Mouse (Mus musculus): ENCODE measurements around the gene Ormdl2. TPM values are rescaled to one million over a fixed set of nuclear protein-coding genes. Genes with fewer than 3 reads are reported as not detected.

Gene Ormdl2
- 68.3 and 82.3 TPM in 2 replicates for polyA plus RNA-seq (2012; rRNA removed)

- H3K36me3 ChIP-seq (ENCODE audit: control insufficient read depth, insufficient read depth, low read length) = peaks cover 25% of the 10 kb centered on the region
- H3K4me3 ChIP-seq (ENCODE audit: control insufficient read depth, insufficient read depth, low read length) = peak within 1 kb of the TSS; percentile 73
- no peaks in the 10 kb centered on the region for H3K27me3 ChIP-seq (ENCODE audit: control insufficient read depth, insufficient read depth, low read length)
- peak; percentile 94 for DNase-seq
- WGBS = under 1% methylated on average over 46 of the region's 46 CpGs
- H3K27ac ChIP-seq (ENCODE audit: control insufficient read depth, insufficient read depth, low read length) = peak within 1 kb of the TSS; percentile 49
- TF ChIP-seq POLR2A (IDR thresholded peaks at IDR 0.05; ENCODE audit: control insufficient read depth, extremely low read depth, insufficient read depth, low read length, poor library complexity) = peak; percentile 74; the same call in 1 of the 2 replicates
- TF ChIP-seq CTCF (IDR thresholded peaks at IDR 0.05; ENCODE audit: borderline replicate concordance, control insufficient read depth, extremely low read depth, insufficient read depth, low read length, poor library complexity) = 0 out of 2 replicates have a peak, but pooled peaks have one; percentile 62
- peaks cover 6% of the 10 kb centered on the region for H3K4me1 ChIP-seq (replicated peaks; ENCODE audit: control insufficient read depth, insufficient read depth, low read length)
These were observed at the start of gene Ormdl2 for GRCm38 (mm10) chr10:128821358-128822056. Gene Ormdl2 (minus strand): TSS chr10:128821645.

DNA sequence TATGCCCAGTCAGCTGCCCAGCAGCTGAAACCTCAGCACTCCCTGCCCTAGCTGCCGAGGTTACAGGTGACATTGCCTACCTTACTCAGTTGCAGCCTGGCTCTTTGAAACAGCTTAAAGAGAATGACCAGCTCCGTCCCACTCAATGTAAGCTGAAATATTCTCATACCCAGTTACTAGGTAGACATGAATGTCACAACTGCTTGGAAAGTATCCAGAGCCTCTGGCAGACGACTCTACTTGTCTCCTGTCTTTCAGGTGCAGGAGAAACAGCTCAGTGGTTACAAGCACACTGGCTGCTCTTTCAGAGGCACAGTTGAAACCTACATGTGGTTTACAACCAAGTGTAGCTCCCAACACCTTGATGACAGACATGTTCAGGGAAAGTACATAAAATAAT, 48.9 kb upstream of the Ormdl2 start:
- Histone ChIP-seq H3K36me3 (ENCODE audit: control insufficient read depth, insufficient read depth, low read length) (peaks cover 41% of the 10 kb centered on the region), H3K27me3 (ENCODE audit: control insufficient read depth, insufficient read depth, low read length) (no peaks in the 10 kb centered on the region), H3K27ac (ENCODE audit: control insufficient read depth, insufficient read depth, low read length) (no peak overlapping the region), H3K4me3 (ENCODE audit: control insufficient read depth, insufficient read depth, low read length) (no peak overlapping the region), H3K4me1 (replicated peaks; ENCODE audit: control insufficient read depth, insufficient read depth, low read length) (no peaks in the 10 kb centered on the region)
- DNase-seq = no peak
- WGBS = 87% methylated on average over 3 of the region's 3 CpGs
- TF ChIP-seq POLR2A (IDR thresholded peaks at IDR 0.05; ENCODE audit: control insufficient read depth, extremely low read depth, insufficient read depth, low read length, poor library complexity) = no peak
- TF ChIP-seq CTCF (IDR thresholded peaks at IDR 0.05; ENCODE audit: borderline replicate concordance, control insufficient read depth, extremely low read depth, insufficient read depth, low read length, poor library complexity) = no peak

GRCm38 (mm10) chr10:128866518-128866917, 45.1 kb upstream of the Ormdl2 start:
- H3K27me3 ChIP-seq (ENCODE audit: control insufficient read depth, insufficient read depth, low read length) = no peaks in the 10 kb centered on the region
- no peak overlapping the region for H3K27ac ChIP-seq (ENCODE audit: control insufficient read depth, insufficient read depth, low read length)
- WGBS = 97% methylated on average over 1 of the region's 1 CpGs
- no peaks in the 10 kb centered on the region for H3K4me1 ChIP-seq (replicated peaks; ENCODE audit: control insufficient read depth, insufficient read depth, low read length)
- H3K4me3 ChIP-seq (ENCODE audit: control insufficient read depth, insufficient read depth, low read length) = no peak overlapping the region
- DNase-seq = no peak
- TF ChIP-seq POLR2A (IDR thresholded peaks at IDR 0.05; ENCODE audit: control insufficient read depth, extremely low read depth, insufficient read depth, low read length, poor library complexity) = no peak
- H3K36me3 ChIP-seq (ENCODE audit: control insufficient read depth, insufficient read depth, low read length) = peaks cover 31% of the 10 kb centered on the region; the same call in 1 of the 2 replicates

GRCm38 (mm10) chr10:128866042-128866441, 44.6 kb upstream of the Ormdl2 start:
- WGBS = 95% methylated on average over 3 of the region's 3 CpGs
- H3K27me3 ChIP-seq (ENCODE audit: control insufficient read depth, insufficient read depth, low read length) = no peaks in the 10 kb centered on the region
- DNase-seq = no peak
- H3K4me1 ChIP-seq (replicated peaks; ENCODE audit: control insufficient read depth, insufficient read depth, low read length) = no peaks in the 10 kb centered on the region
- H3K4me3 ChIP-seq (ENCODE audit: control insufficient read depth, insufficient read depth, low read length) = no peak overlapping the region
- no peak overlapping the region for H3K27ac ChIP-seq (ENCODE audit: control insufficient read depth, insufficient read depth, low read length)
- H3K36me3 ChIP-seq (ENCODE audit: control insufficient read depth, insufficient read depth, low read length) = peaks cover 28% of the 10 kb centered on the region; the same call in 1 of the 2 replicates
- no peak for TF ChIP-seq POLR2A (IDR thresholded peaks at IDR 0.05; ENCODE audit: control insufficient read depth, extremely low read depth, insufficient read depth, low read length, poor library complexity)
- TF ChIP-seq CTCF (IDR thresholded peaks at IDR 0.05; ENCODE audit: borderline replicate concordance, control insufficient read depth, extremely low read depth, insufficient read depth, low read length, poor library complexity) = no peak

DNA sequence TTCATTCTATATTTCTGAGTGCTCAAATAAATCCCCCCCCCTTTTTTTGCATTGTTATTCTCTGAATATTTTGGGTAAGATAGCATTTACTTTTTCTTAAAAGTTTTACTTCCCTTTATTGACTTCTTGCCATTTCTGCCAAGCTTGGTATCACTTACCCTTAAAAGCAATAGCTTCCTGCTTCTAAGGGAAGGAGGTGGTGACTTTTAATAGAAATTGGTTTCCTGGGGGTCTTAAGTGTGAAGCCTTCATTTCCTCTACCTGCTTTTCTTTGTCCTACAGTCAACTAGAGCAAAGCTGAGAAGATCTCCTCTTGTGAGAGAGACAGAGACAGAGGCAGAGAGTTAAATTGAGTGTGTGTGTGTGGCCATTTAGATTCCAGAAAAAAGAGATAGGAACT, 39.7 kb upstream of the Ormdl2 start:
- Histone ChIP-seq H3K4me3 (ENCODE audit: control insufficient read depth, insufficient read depth, low read length) (no peak overlapping the region), H3K27ac (ENCODE audit: control insufficient read depth, insufficient read depth, low read length) (no peak overlapping the region)

DNA sequence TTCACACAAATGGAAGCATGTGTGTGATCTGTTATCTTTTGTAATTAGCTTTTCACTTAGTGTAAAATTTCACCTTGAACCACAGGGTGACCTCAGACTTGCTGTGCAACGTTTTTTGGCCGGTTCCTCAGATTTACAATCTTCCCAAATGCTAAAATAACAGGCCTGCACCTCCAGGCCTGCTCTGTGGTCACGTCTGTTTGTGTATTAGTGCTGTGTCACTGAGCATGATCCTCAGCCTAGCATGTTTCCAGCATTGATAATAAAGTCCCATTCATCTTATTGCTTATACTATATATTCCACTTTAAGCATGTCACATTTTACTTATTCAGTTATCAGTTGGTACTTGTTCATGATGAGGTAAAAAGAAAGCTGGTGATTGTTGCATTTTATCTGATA, 28.9 kb upstream of the Ormdl2 start:
- no peaks in the 10 kb centered on the region for H3K4me1 ChIP-seq (replicated peaks; ENCODE audit: control insufficient read depth, insufficient read depth, low read length)
- 81% methylated on average over 3 of the region's 3 CpGs for WGBS
- no peak overlapping the region for H3K27ac ChIP-seq (ENCODE audit: control insufficient read depth, insufficient read depth, low read length)
- no peaks in the 10 kb centered on the region for H3K27me3 ChIP-seq (ENCODE audit: control insufficient read depth, insufficient read depth, low read length)
- no peak overlapping the region for H3K4me3 ChIP-seq (ENCODE audit: control insufficient read depth, insufficient read depth, low read length)
- peaks cover 56% of the 10 kb centered on the region for H3K36me3 ChIP-seq (ENCODE audit: control insufficient read depth, insufficient read depth, low read length)
- DNase-seq = no peak
- no peak for TF ChIP-seq POLR2A (IDR thresholded peaks at IDR 0.05; ENCODE audit: control insufficient read depth, extremely low read depth, insufficient read depth, low read length, poor library complexity)
- no peak for TF ChIP-seq CTCF (IDR thresholded peaks at IDR 0.05; ENCODE audit: borderline replicate concordance, control insufficient read depth, extremely low read depth, insufficient read depth, low read length, poor library complexity)

More for the DNA sequence above, 39.7 kb upstream of the Ormdl2 start:
- TF ChIP-seq POLR2A (IDR thresholded peaks at IDR 0.05; ENCODE audit: control insufficient read depth, extremely low read depth, insufficient read depth, low read length, poor library complexity) (no peak), CTCF (IDR thresholded peaks at IDR 0.05; ENCODE audit: borderline replicate concordance, control insufficient read depth, extremely low read depth, insufficient read depth, low read length, poor library complexity) (no peak)
- Histone ChIP-seq H3K4me1 (replicated peaks; ENCODE audit: control insufficient read depth, insufficient read depth, low read length) (no peaks in the 10 kb centered on the region), H3K36me3 (ENCODE audit: control insufficient read depth, insufficient read depth, low read length) (peaks cover 47% of the 10 kb centered on the region), H3K27me3 (ENCODE audit: control insufficient read depth, insufficient read depth, low read length) (no peaks in the 10 kb centered on the region)
- DNase-seq = no peak

Measured in thymus, adult 2 months (tissue).